Mouse (Mus musculus): ENCODE measurements around the gene Lelp1. TPM values are rescaled to one million over a fixed set of nuclear protein-coding genes. Genes with fewer than 3 reads are reported as not detected.

Gene Lelp1
- polyA plus RNA-seq, 1 experiment, result not detected

DNA sequence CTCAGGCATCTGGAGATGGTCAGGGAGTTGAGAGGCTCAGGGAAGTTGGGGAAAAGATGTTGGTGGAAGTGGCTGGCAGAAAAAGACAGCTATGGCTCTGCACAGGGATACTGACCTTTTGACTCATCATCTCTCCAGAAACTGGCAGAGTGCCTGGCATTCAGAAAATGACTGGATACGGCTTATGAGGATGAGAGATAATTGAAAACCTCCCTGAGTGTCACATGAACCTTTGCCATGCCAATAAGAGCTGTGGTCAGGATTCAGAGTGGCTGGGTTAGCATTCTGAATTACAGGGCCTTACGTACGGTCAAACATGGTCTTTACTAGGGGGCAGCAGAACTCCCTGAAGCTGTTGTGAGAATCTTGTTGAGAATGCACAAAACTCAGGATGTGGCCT is 21.6 kb downstream of the Lelp1 start:
- H3K27me3 ChIP-seq (ENCODE audit: control insufficient read depth, insufficient read depth, low read length), result no peaks in the 10 kb centered on the region

DNA sequence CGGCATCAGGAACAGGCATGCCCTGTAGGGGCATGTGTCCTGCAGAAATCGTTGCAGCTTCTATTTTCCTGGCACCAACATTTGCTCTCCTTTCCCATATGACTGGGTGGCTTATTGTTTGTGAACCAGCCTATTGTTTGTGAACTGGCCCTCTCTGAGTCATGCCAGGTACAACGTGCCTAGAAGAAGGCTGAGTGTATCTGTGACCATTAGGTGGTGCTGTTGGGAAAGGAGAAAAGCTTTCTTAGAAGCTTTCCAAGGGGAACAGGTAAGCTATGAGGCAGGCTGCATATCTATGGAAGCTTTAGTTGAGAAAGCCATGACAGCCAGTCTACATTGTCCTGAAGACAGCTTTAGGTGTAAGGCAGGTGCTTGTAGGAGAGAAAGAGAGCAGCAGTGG is 24.6 kb downstream of the Lelp1 start:
- H3K4me3 ChIP-seq (replicated peaks; ENCODE audit: insufficient read depth, low read depth, low read length), result no peak overlapping the region
- no peaks in the 10 kb centered on the region for H3K27me3 ChIP-seq (ENCODE audit: control insufficient read depth, insufficient read depth, low read length)
- no peaks in the 10 kb centered on the region for H3K4me1 ChIP-seq (ENCODE audit: control insufficient read depth, insufficient read depth, low read length)
- TF ChIP-seq POLR2A (IDR thresholded peaks at IDR 0.05; ENCODE audit: borderline replicate concordance, insufficient read depth, low read length) (no peak), CTCF (IDR thresholded peaks at IDR 0.05; ENCODE audit: borderline replicate concordance, insufficient read depth, low read depth, low read length) (no peak)
- WGBS, result 33% methylated on average over 3 of the region's 3 CpGs
- no peak for DNase-seq
- H3K27ac ChIP-seq (ENCODE audit: insufficient read depth, low read length), result no peak overlapping the region

More for the DNA sequence above, 21.6 kb downstream of the Lelp1 start:
- Histone ChIP-seq H3K4me3 (replicated peaks; ENCODE audit: insufficient read depth, low read depth, low read length) (no peak overlapping the region), H3K27ac (ENCODE audit: insufficient read depth, low read length) (no peak overlapping the region), H3K4me1 (ENCODE audit: control insufficient read depth, insufficient read depth, low read length) (no peaks in the 10 kb centered on the region)
- TF ChIP-seq CTCF (IDR thresholded peaks at IDR 0.05; ENCODE audit: borderline replicate concordance, insufficient read depth, low read depth, low read length) (no peak), POLR2A (IDR thresholded peaks at IDR 0.05; ENCODE audit: borderline replicate concordance, insufficient read depth, low read length) (no peak)
- WGBS, result 57% methylated on average over 3 of the region's 3 CpGs
- DNase-seq, result no peak

DNA sequence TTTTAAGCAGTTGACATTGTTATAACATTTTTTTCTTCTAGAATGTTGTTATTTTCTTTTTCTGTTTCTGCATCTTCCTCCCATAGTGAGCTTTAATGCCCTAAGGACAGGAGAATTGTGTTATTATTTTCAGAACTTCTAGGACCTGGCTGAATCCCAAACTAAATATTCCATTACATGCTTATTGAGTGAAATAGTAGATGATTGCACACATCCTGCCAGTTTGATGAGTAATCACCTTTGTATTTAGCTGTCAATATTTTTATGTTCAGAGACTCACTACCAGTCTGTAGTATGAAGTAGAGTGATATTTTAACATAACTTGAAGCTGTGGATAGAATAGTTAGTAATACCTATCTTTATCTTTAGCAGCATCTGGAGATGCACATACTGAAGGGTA is 31.0 kb downstream of the Lelp1 start:
- Histone ChIP-seq H3K4me3 (replicated peaks; ENCODE audit: insufficient read depth, low read depth, low read length) (no peak overlapping the region), H3K27ac (ENCODE audit: insufficient read depth, low read length) (no peak overlapping the region), H3K4me1 (ENCODE audit: control insufficient read depth, insufficient read depth, low read length) (no peaks in the 10 kb centered on the region), H3K27me3 (ENCODE audit: control insufficient read depth, insufficient read depth, low read length) (no peaks in the 10 kb centered on the region)
- DNase-seq, result no peak
- TF ChIP-seq POLR2A (IDR thresholded peaks at IDR 0.05; ENCODE audit: borderline replicate concordance, insufficient read depth, low read length) (no peak), CTCF (IDR thresholded peaks at IDR 0.05; ENCODE audit: borderline replicate concordance, insufficient read depth, low read depth, low read length) (no peak)

DNA sequence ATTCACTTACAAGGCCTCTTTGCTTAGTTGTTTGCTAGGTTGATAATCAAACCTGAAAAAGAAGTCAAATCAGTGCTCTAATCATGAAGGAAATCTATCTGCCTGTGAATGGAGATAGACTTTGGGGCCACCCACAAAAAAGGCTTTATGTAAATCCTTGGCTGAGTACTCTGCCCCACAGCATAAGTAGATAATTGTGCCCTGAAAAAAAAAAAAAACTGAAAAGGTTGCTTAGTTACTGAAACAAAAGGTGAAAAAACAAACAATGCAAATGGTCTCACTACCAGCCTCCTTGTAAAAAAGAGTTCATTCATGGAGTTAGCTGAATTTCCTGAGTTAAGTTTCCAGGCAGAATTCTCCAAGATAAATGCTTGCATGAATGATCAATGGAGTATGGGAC is 31.8 kb downstream of the Lelp1 start:
- Histone ChIP-seq H3K4me3 (replicated peaks; ENCODE audit: insufficient read depth, low read depth, low read length) (no peak overlapping the region), H3K4me1 (ENCODE audit: control insufficient read depth, insufficient read depth, low read length) (no peaks in the 10 kb centered on the region), H3K27me3 (ENCODE audit: control insufficient read depth, insufficient read depth, low read length) (no peaks in the 10 kb centered on the region), H3K27ac (ENCODE audit: insufficient read depth, low read length) (no peak overlapping the region)
- DNase-seq, result no peak
- TF ChIP-seq CTCF (IDR thresholded peaks at IDR 0.05; ENCODE audit: borderline replicate concordance, insufficient read depth, low read depth, low read length), result no peak
- no peak for TF ChIP-seq POLR2A (IDR thresholded peaks at IDR 0.05; ENCODE audit: borderline replicate concordance, insufficient read depth, low read length)

DNA sequence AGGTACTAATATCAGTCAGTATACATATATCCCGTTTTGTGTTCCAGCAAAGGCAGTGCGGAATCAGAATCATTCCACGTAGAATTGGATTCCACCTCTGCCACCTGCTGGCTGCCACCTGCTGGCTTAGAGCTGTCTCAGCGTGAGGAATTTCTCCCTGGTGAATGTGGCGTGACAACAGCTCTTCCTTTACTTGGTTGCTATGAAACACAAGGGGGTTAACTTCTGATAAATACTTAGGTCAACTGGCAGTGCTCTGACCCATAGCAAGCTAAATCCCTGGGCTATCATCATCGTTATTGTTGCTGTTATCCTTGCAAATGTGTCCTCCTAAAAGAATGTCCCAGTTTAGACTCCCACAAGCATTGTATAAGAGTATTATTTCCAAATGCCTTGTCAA is 36.0 kb downstream of the Lelp1 start:
- Histone ChIP-seq H3K27me3 (ENCODE audit: control insufficient read depth, insufficient read depth, low read length) (no peaks in the 10 kb centered on the region), H3K4me1 (ENCODE audit: control insufficient read depth, insufficient read depth, low read length) (no peaks in the 10 kb centered on the region), H3K27ac (ENCODE audit: insufficient read depth, low read length) (no peak overlapping the region), H3K4me3 (replicated peaks; ENCODE audit: insufficient read depth, low read depth, low read length) (no peak overlapping the region)
- no peak for DNase-seq
- TF ChIP-seq POLR2A (IDR thresholded peaks at IDR 0.05; ENCODE audit: borderline replicate concordance, insufficient read depth, low read length) (no peak), CTCF (IDR thresholded peaks at IDR 0.05; ENCODE audit: borderline replicate concordance, insufficient read depth, low read depth, low read length) (no peak)
- 4% methylated on average over 6 of the region's 6 CpGs for WGBS

Other genes with a start within 250 kb of the Lelp1 start
- not detected in 2 replicates for gene Pglyrp3, start 128.2 kb downstream of the Lelp1 start, polyA plus RNA-seq (2012; rRNA removed)
- 2.3 and 2.9 TPM in 2 replicates for gene Lor, start 59.6 kb downstream of the Lelp1 start, polyA plus RNA-seq (2012; rRNA removed)
- not detected in 2 replicates for gene Prr9, start 18.8 kb downstream of the Lelp1 start, polyA plus RNA-seq (2012; rRNA removed)
- gene Sprr2a1, start 73.1 kb upstream of the Lelp1 start, polyA plus RNA-seq (2012; rRNA removed), result not detected in 2 replicates
- gene Sprr2a2, start 73.2 kb upstream of the Lelp1 start, polyA plus RNA-seq (2012; rRNA removed), result 1.3 and 1.7 TPM in 2 replicates
- gene Sprr2a3, start 142.7 kb upstream of the Lelp1 start, polyA plus RNA-seq (2012; rRNA removed), result not detected in 2 replicates
- 0.14 TPM in 1 of 2 replicates, not detected in the other for gene Sprr2b, start 173.9 kb upstream of the Lelp1 start, polyA plus RNA-seq (2012; rRNA removed)
- not detected in 2 replicates for gene Sprr2d, start 196.4 kb upstream of the Lelp1 start, polyA plus RNA-seq (2012; rRNA removed)
- not detected in 2 replicates for gene Sprr2e, start 209.4 kb upstream of the Lelp1 start, polyA plus RNA-seq (2012; rRNA removed)
- gene Sprr2f, start 222.4 kb upstream of the Lelp1 start, polyA plus RNA-seq (2012; rRNA removed), result not detected in 2 replicates
- gene Sprr2h, start 242.9 kb upstream of the Lelp1 start, polyA plus RNA-seq (2012; rRNA removed), result not detected in 2 replicates

All from cerebellum, adult 2 months (tissue).